Mouse (Mus musculus): ENCODE data around the gene Rbfox1. TPM values are rescaled to one million over a fixed set of nuclear protein-coding genes. Genes with fewer than 3 reads are reported as not detected.

Rbfox1 gene
- polyA plus RNA-seq, 1 experiment from 2014 or later = 125 TPM

DNA sequence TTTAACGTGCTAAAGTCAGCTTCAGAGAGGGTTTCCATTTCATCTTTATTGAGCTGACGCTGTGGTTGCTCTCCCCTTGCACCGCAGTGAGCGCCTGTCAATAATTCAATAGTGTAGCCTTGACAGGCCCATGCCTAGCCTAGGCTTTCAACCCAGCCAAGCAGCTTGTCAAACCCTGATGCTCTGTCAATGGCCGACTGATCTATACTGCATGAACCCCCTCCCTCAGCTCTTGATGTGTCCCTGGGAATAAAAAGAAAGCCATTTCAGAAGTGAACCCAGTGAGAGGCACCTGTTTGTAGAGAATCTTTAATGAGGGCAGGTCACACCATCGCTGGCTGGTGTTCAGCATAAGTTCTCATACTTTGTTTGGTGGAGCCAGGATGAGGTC, 1274.7 kb downstream of the Rbfox1 start:
- Histone ChIP-seq H3K4me3 (replicated peaks; ENCODE audit: low read depth, low read length) (no peak overlapping the region), H3K27me3 (ENCODE audit: control insufficient read depth, insufficient read depth, low read length) (no peaks in the 10 kb centered on the region), H3K9me3 (ENCODE audit: control insufficient read depth, low read length) (no peaks in the 10 kb centered on the region), H3K36me3 (ENCODE audit: control insufficient read depth, insufficient read depth, low read length) (no peaks in the 10 kb centered on the region), H3K4me2 (ENCODE audit: low read length) (no peak overlapping the region), H3K9ac (replicated peaks; ENCODE audit: low read length) (no peak overlapping the region), H3K4me1 (ENCODE audit: control insufficient read depth, insufficient read depth, low read length) (peaks cover 28% of the 10 kb centered on the region), H3K27ac (replicated peaks; ENCODE audit: low read depth, low read length) (peak overlapping the region; percentile 77)
- DNase-seq (no peak), ATAC-seq (ENCODE audit: low FRiP score, low TSS enrichment) (0 out of 2 replicates have a peak, but pooled peaks have one; percentile 58)
- WGBS = 38% methylated on average over 6 of the region's 6 CpGs

GRCm38 (mm10) chr16:7162168-7162567, 1277.0 kb downstream of the Rbfox1 start:
- H3K36me3 ChIP-seq (ENCODE audit: control insufficient read depth, insufficient read depth, low read length) = no peaks in the 10 kb centered on the region
- peak overlapping the region; percentile 32; the same call in 1 of the 2 replicates for H3K27ac ChIP-seq (replicated peaks; ENCODE audit: low read depth, low read length)
- H3K4me3 ChIP-seq (replicated peaks; ENCODE audit: low read depth, low read length) = no peak overlapping the region
- H3K27me3 ChIP-seq (ENCODE audit: control insufficient read depth, insufficient read depth, low read length) = no peaks in the 10 kb centered on the region
- DNase-seq (no peak), ATAC-seq (ENCODE audit: low FRiP score, low TSS enrichment) (no peak)
- 43% methylated on average over 4 of the region's 4 CpGs for WGBS
- H3K9ac ChIP-seq (replicated peaks; ENCODE audit: low read length) = no peak overlapping the region
- peaks cover 28% of the 10 kb centered on the region for H3K4me1 ChIP-seq (ENCODE audit: control insufficient read depth, insufficient read depth, low read length)
- no peak overlapping the region for H3K4me2 ChIP-seq (ENCODE audit: low read length)
- H3K9me3 ChIP-seq (ENCODE audit: control insufficient read depth, low read length) = no peaks in the 10 kb centered on the region

DNA sequence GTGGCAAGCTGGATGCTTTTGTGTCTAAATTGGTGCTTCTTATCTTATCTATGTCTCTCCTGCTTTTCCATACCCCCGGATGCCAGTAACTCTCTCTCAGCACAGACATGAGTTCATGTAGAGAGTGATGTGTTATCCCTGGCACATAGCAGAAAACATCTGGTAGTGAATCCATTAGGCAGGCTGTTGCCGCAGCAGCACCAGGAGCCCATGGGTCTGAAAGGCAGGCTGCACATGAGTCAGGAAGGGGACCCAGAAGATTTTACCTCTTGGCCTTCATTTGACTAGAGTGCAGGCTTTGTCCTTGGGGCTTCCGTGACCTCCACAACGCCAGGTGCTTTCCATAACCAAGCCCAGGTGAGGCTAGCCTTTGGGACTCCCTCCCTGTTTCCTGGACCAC, 1278.5 kb downstream of the Rbfox1 start:
- no peak for DNase-seq
- H3K9ac ChIP-seq (replicated peaks; ENCODE audit: low read length) = no peak overlapping the region
- no peaks in the 10 kb centered on the region for H3K36me3 ChIP-seq (ENCODE audit: control insufficient read depth, insufficient read depth, low read length)
- H3K9me3 ChIP-seq (ENCODE audit: control insufficient read depth, low read length) = no peaks in the 10 kb centered on the region
- H3K4me2 ChIP-seq (ENCODE audit: low read length) = no peak overlapping the region
- peaks cover 19% of the 10 kb centered on the region for H3K4me1 ChIP-seq (ENCODE audit: control insufficient read depth, insufficient read depth, low read length)
- no peaks in the 10 kb centered on the region for H3K27me3 ChIP-seq (ENCODE audit: control insufficient read depth, insufficient read depth, low read length)
- WGBS = 66% methylated on average over 4 of the region's 4 CpGs
- peak; percentile 17; the same call in 1 of the 2 replicates for ATAC-seq (ENCODE audit: low FRiP score, low TSS enrichment)
- H3K4me3 ChIP-seq (replicated peaks; ENCODE audit: low read depth, low read length) = no peak overlapping the region
- H3K27ac ChIP-seq (replicated peaks; ENCODE audit: low read depth, low read length) = peak overlapping the region; percentile 61

DNA sequence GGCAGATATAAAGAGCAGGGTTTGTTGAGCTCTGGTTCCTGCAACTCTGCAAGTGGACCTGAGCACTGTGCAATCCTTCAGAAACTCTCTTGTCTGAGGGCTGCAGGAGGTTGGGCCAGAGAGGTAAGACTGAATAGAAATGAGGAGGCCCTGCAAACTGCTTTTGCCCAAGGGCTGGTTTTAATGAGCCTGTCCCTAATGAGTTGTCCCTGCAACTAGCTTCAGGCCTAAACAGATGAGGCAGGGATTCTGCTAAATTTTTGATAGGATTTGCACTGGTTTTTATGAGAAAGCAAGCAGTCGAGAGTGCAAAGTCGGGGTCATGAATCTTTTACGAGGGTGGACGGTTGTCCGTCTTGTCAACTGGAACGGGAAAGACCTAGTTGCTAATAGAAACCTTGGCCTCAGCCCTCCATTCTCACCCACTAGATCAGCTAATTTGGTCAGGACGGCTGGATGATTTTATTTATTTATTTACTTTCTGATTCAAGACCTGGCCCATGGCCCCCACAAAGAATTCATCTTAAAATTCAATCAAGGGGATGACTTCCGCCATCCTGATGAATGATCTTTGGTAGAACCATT, 1279.1 kb downstream of the Rbfox1 start:
- H3K36me3 ChIP-seq (ENCODE audit: control insufficient read depth, insufficient read depth, low read length) = no peaks in the 10 kb centered on the region
- H3K9me3 ChIP-seq (ENCODE audit: control insufficient read depth, low read length) = no peaks in the 10 kb centered on the region
- 52% methylated on average over 8 of the region's 8 CpGs for WGBS
- no peak overlapping the region for H3K4me2 ChIP-seq (ENCODE audit: low read length)
- peaks cover 15% of the 10 kb centered on the region for H3K4me1 ChIP-seq (ENCODE audit: control insufficient read depth, insufficient read depth, low read length)
- peak; percentile 70; the same call in 1 of the 2 replicates for ATAC-seq (ENCODE audit: low FRiP score, low TSS enrichment)
- H3K27ac ChIP-seq (replicated peaks; ENCODE audit: low read depth, low read length) = peak overlapping the region; percentile 61
- no peaks in the 10 kb centered on the region for H3K27me3 ChIP-seq (ENCODE audit: control insufficient read depth, insufficient read depth, low read length)
- peak; percentile 79 for DNase-seq
- no peak overlapping the region for H3K9ac ChIP-seq (replicated peaks; ENCODE audit: low read length)
- no peak overlapping the region for H3K4me3 ChIP-seq (replicated peaks; ENCODE audit: low read depth, low read length)

DNA sequence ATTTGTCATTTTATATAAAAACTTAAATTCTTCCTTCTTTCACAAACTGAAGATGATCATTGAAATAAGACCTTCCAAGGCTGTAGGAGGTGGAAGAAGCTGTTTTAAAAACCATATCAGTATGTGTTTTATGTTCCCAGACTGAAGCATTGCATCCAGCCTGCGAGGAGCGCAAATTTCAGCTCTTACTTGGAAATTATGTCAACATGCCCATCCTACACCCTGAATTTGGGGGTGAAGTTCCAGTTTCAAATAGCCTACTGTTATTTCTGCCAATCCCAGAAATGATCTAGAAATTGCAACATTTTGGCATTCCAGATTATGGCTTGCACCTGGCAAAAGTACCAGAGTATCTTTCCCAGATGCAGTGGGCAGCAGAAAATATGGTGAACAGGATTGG, 1290.8 kb downstream of the Rbfox1 start:
- Histone ChIP-seq H3K4me2 (ENCODE audit: low read length) (no peak overlapping the region), H3K9ac (replicated peaks; ENCODE audit: low read length) (no peak overlapping the region), H3K4me1 (ENCODE audit: control insufficient read depth, insufficient read depth, low read length) (peaks cover 9% of the 10 kb centered on the region; the same call in 1 of the 2 replicates), H3K27me3 (ENCODE audit: control insufficient read depth, insufficient read depth, low read length) (no peaks in the 10 kb centered on the region), H3K9me3 (ENCODE audit: control insufficient read depth, low read length) (no peaks in the 10 kb centered on the region), H3K4me3 (replicated peaks; ENCODE audit: low read depth, low read length) (no peak overlapping the region), H3K36me3 (ENCODE audit: control insufficient read depth, insufficient read depth, low read length) (no peaks in the 10 kb centered on the region), H3K27ac (replicated peaks; ENCODE audit: low read depth, low read length) (no peak overlapping the region)
- 93% methylated on average over 2 of the region's 2 CpGs for WGBS
- DNase-seq (no peak), ATAC-seq (ENCODE audit: low FRiP score, low TSS enrichment) (no peak)

DNA sequence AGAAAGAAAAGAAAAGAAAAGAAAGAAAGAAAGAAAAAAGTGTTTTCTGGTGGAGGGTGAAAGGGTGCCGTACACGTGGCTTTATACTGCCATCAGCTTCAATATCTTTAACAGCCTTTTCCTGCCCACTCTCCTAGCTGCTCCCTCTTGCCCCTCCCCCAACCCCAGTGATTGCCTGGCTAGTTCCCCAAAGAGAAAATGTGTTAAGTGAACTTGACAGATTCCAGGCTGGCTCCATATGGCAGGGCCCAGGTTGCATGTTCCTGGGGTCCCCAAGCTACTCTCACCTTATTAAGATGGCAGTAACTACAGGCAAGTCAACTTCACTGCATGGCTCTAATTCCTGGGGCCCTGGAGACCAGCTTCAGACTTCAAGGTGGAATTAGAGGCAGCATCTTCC, 1302.6 kb downstream of the Rbfox1 start:
- Histone ChIP-seq H3K9ac (replicated peaks; ENCODE audit: low read length) (no peak overlapping the region), H3K27ac (replicated peaks; ENCODE audit: low read depth, low read length) (0 out of 2 replicates have a peak overlapping the region, but pooled peaks have one; percentile 3), H3K4me3 (replicated peaks; ENCODE audit: low read depth, low read length) (no peak overlapping the region), H3K27me3 (ENCODE audit: control insufficient read depth, insufficient read depth, low read length) (no peaks in the 10 kb centered on the region), H3K4me1 (ENCODE audit: control insufficient read depth, insufficient read depth, low read length) (peaks cover 16% of the 10 kb centered on the region; the same call in 1 of the 2 replicates), H3K9me3 (ENCODE audit: control insufficient read depth, low read length) (no peaks in the 10 kb centered on the region), H3K4me2 (ENCODE audit: low read length) (no peak overlapping the region), H3K36me3 (ENCODE audit: control insufficient read depth, insufficient read depth, low read length) (no peaks in the 10 kb centered on the region)
- DNase-seq (peak; percentile 66), ATAC-seq (ENCODE audit: low FRiP score, low TSS enrichment) (peak; percentile 31; the same call in 1 of the 2 replicates)
- WGBS = 53% methylated on average over 2 of the region's 2 CpGs

GRCm38 (mm10) chr16:7193535-7193934, 1308.4 kb downstream of the Rbfox1 start:
- ATAC-seq (ENCODE audit: low FRiP score, low TSS enrichment) (no peak), DNase-seq (no peak)
- Histone ChIP-seq H3K9me3 (ENCODE audit: control insufficient read depth, low read length) (no peaks in the 10 kb centered on the region), H3K4me2 (ENCODE audit: low read length) (no peak overlapping the region), H3K27me3 (ENCODE audit: control insufficient read depth, insufficient read depth, low read length) (no peaks in the 10 kb centered on the region), H3K4me1 (ENCODE audit: control insufficient read depth, insufficient read depth, low read length) (peaks cover 8% of the 10 kb centered on the region; the same call in 1 of the 2 replicates), H3K27ac (replicated peaks; ENCODE audit: low read depth, low read length) (no peak overlapping the region), H3K36me3 (ENCODE audit: control insufficient read depth, insufficient read depth, low read length) (no peaks in the 10 kb centered on the region), H3K4me3 (replicated peaks; ENCODE audit: low read depth, low read length) (no peak overlapping the region), H3K9ac (replicated peaks; ENCODE audit: low read length) (no peak overlapping the region)
- WGBS = 82% methylated on average over 5 of the region's 5 CpGs

DNA sequence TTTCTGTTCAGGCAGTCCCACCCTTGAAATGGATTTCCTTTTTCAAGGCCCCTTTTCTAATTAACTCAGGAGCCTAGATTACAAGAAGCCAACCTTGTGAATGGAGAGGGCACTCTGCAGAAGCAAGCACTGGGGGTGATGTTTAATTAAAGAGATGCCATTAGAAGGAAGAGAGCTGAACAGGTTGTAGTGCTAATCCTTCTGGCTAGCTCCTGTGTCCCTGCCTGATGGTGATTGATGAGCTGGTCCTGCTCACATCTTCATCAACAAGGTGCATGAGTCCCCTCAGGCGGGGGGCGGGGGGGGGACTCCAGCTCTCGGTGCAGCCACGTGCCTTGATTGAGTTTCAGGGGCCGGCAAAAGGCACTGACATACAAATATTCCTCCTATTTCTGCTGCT, 1312.8 kb downstream of the Rbfox1 start:
- H3K27me3 ChIP-seq (ENCODE audit: control insufficient read depth, insufficient read depth, low read length) = no peaks in the 10 kb centered on the region
- no peak overlapping the region for H3K27ac ChIP-seq (replicated peaks; ENCODE audit: low read depth, low read length)
- H3K4me1 ChIP-seq (ENCODE audit: control insufficient read depth, insufficient read depth, low read length) = peaks cover 5% of the 10 kb centered on the region; the same call in 1 of the 2 replicates
- ATAC-seq (ENCODE audit: low FRiP score, low TSS enrichment) (no peak), DNase-seq (no peak)
- no peak overlapping the region for H3K4me3 ChIP-seq (replicated peaks; ENCODE audit: low read depth, low read length)
- no peak overlapping the region for H3K9ac ChIP-seq (replicated peaks; ENCODE audit: low read length)
- 53% methylated on average over 5 of the region's 5 CpGs for WGBS
- no peak overlapping the region for H3K4me2 ChIP-seq (ENCODE audit: low read length)
- H3K9me3 ChIP-seq (ENCODE audit: control insufficient read depth, low read length) = no peaks in the 10 kb centered on the region
- H3K36me3 ChIP-seq (ENCODE audit: control insufficient read depth, insufficient read depth, low read length) = no peaks in the 10 kb centered on the region

DNA sequence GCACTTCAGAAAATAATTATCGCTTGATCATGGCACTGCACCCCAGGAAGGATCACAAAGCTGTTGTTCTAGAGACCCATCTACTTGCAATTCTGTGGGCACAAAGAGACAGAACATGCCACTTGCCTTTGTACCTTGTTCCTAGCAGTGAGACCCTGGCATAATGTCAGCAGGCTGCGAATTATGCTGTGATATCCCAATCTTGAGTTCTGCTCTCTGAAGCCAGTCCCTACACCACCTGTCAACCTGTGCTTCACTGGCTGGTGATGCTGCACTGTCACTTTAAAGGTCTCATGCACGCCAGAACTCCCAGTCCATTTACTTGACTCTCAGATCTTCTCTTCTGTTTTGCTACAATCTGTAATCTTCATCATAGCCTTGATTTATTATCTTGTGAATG, 1315.1 kb downstream of the Rbfox1 start:
- WGBS = 85% methylated on average over 3 of the region's 3 CpGs
- H3K27me3 ChIP-seq (ENCODE audit: control insufficient read depth, insufficient read depth, low read length) = no peaks in the 10 kb centered on the region

More for the DNA sequence above, 1315.1 kb downstream of the Rbfox1 start:
- Histone ChIP-seq H3K27ac (replicated peaks; ENCODE audit: low read depth, low read length) (no peak overlapping the region), H3K4me3 (replicated peaks; ENCODE audit: low read depth, low read length) (no peak overlapping the region), H3K9me3 (ENCODE audit: control insufficient read depth, low read length) (no peaks in the 10 kb centered on the region), H3K4me2 (ENCODE audit: low read length) (no peak overlapping the region), H3K4me1 (ENCODE audit: control insufficient read depth, insufficient read depth, low read length) (peaks cover 5% of the 10 kb centered on the region; the same call in 1 of the 2 replicates), H3K9ac (replicated peaks; ENCODE audit: low read length) (no peak overlapping the region), H3K36me3 (ENCODE audit: control insufficient read depth, insufficient read depth, low read length) (no peaks in the 10 kb centered on the region)
- ATAC-seq (ENCODE audit: low FRiP score, low TSS enrichment) (no peak), DNase-seq (no peak)

All from midbrain, embryonic 14.5 days (tissue).